Mouse (Mus musculus) forebrain, postnatal 0 days (tissue): Measurements from ENCODE around the gene Zfc3h1. TPM values are rescaled to one million over a fixed set of nuclear protein-coding genes. Genes with fewer than 3 reads are reported as not detected.

Source experiments
- ATAC-seq: fragments of 200-750 bp; cut with Nextera tagmentation; 2 replicates; pipeline ENCODE4 v1.8.0; 2017; ENCODE audit warnings: mild to moderate bottlenecking, moderate library complexity
- DNase-seq: peaks from one replicate; pipeline ENCODE4 v3.0.0-alpha.2; 2015
- H3K27ac ChIP-seq: fragments of 300-500 bp; sonication (generic); 2 replicates; pipeline ENCODE4 v1.5.1; 2014; ENCODE audit warnings: low read depth, mild to moderate bottlenecking, antibody characterized with exemption, low read length, moderate library complexity, mixed read lengths
- H3K27me3 ChIP-seq: fragments of 300-500 bp; sonication (generic); 2 replicates; pipeline ENCODE4 v1.6.1; 2014; ENCODE audit warnings: mild to moderate bottlenecking, low read length, mixed read lengths; ENCODE audit not compliant: insufficient read depth
- H3K36me3 ChIP-seq: fragments of 300-500 bp; sonication (generic); 2 replicates; pipeline ENCODE4 v1.6.1; 2014; ENCODE audit warnings: mild to moderate bottlenecking, moderate library complexity; ENCODE audit not compliant: insufficient read depth
- H3K4me1 ChIP-seq: fragments of 300-500 bp; sonication (generic); 2 replicates; pipeline ENCODE4 v1.6.1; 2014; ENCODE audit warnings: antibody characterized with exemption; ENCODE audit not compliant: insufficient read depth
- H3K4me2 ChIP-seq: fragments of 300-500 bp; sonication (generic); 2 replicates; pipeline ENCODE4 v1.6.1; 2014; ENCODE audit warnings: low read depth, mild to moderate bottlenecking, moderate library complexity
- H3K4me3 ChIP-seq: fragments of 300-500 bp; sonication (generic); 2 replicates; pipeline ENCODE4 v1.5.1; 2014; ENCODE audit warnings: low read depth, low read length, mixed read lengths
- H3K9ac ChIP-seq: fragments of 300-500 bp; sonication (generic); 2 replicates; pipeline ENCODE4 v1.6.1; 2014; ENCODE audit warnings: mild to moderate bottlenecking
- H3K9me3 ChIP-seq: fragments of 300-500 bp; sonication (generic); 2 replicates; pipeline ENCODE4 v1.6.1; 2016; ENCODE audit warnings: low read length
- CTCF ChIP-seq: sonication (generic); IDR thresholded peaks from 2 replicates; pipeline ENCODE4 v1.5.1; 2016; ENCODE audit warnings: antibody characterized with exemption, control low read depth, low read depth
- WGBS: fragments of 180-500 bp; shearing (Covaris S2); extraction: QIAGEN DNeasy Blood & Tissue Kit; methylation state at CpG from one replicate; pipeline ENCODE4 v1.1.7; 2014; 5-methylcytosine and 5-hydroxymethylcytosine counted together
- polyA plus RNA-seq: library from polyadenylated mRNA; unstranded; fragments of >200 nt; fragmentation: Nextera tagmentation; extraction: Ambion mirVana; gene quantifications from 2 replicates; pipeline ENCODE4 v1.2.1, GENCODE M21; 2015
- total RNA-seq: library from RNA; depleted of rRNA; stranded (reverse); fragments of >200 nt; gene quantifications from 2 replicates; pipeline ENCODE4 v1.2.3, GENCODE M21; 2014

The Zfc3h1 gene
- total and polyA plus RNA-seq, 2 experiments from 2014 or later, result 7.6 to 46.2 TPM

- peaks cover 32% of the 10 kb centered on the region for H3K4me1 ChIP-seq
- no peaks in the 10 kb centered on the region for H3K27me3 ChIP-seq
- peak overlapping the region; percentile 90 for H3K9ac ChIP-seq
- H3K4me3 ChIP-seq, result peak overlapping the region; percentile 65
- H3K27ac ChIP-seq, result peak overlapping the region; percentile 98
- DNase-seq (peak; percentile 56), ATAC-seq (peak; percentile 12)
- WGBS, result under 1% methylated on average over 80 of the region's 101 CpGs
- H3K4me2 ChIP-seq, result peak overlapping the region; percentile 64
- TF ChIP-seq CTCF, result no peak
- H3K9me3 ChIP-seq, result no peaks in the 10 kb centered on the region
- H3K36me3 ChIP-seq, result peaks cover 4% of the 10 kb centered on the region; the same call in 1 of the 2 replicates
Observed at GRCm38 (mm10) chr10:115385018-115386002, 551 bp downstream of the Zfc3h1 start.

GRCm38 (mm10) chr10:115387891-115388290 lies 3.1 kb downstream of the Zfc3h1 start:
- 61% methylated on average over 3 of the region's 3 CpGs for WGBS
- H3K36me3 ChIP-seq, result peaks cover 12% of the 10 kb centered on the region
- H3K4me2 ChIP-seq, result 0 out of 2 replicates have a peak overlapping the region, but pooled peaks have one; percentile 8
- DNase-seq, result no peak
- H3K4me3 ChIP-seq, result no peak overlapping the region
- TF ChIP-seq CTCF, result no peak
- H3K9ac ChIP-seq, result no peak overlapping the region
- no peak overlapping the region for H3K27ac ChIP-seq
- no peaks in the 10 kb centered on the region for H3K27me3 ChIP-seq
- peaks cover 24% of the 10 kb centered on the region for H3K4me1 ChIP-seq
- no peaks in the 10 kb centered on the region for H3K9me3 ChIP-seq
- ATAC-seq, result no peak

GRCm38 (mm10) chr10:115391076-115391475 lies 6.3 kb downstream of the Zfc3h1 start:
- H3K4me3 ChIP-seq, result no peak overlapping the region
- no peak overlapping the region for H3K9ac ChIP-seq
- no peaks in the 10 kb centered on the region for H3K27me3 ChIP-seq
- H3K4me1 ChIP-seq, result peaks cover 17% of the 10 kb centered on the region
- no peaks in the 10 kb centered on the region for H3K9me3 ChIP-seq
- H3K27ac ChIP-seq, result no peak overlapping the region
- ATAC-seq, result no peak
- no peak overlapping the region for H3K4me2 ChIP-seq
- WGBS, result 91% methylated on average over 4 of the region's 4 CpGs
- DNase-seq, result no peak
- peaks cover 12% of the 10 kb centered on the region for H3K36me3 ChIP-seq
- TF ChIP-seq CTCF, result no peak

- no peak for TF ChIP-seq CTCF
- Histone ChIP-seq H3K9me3 (no peaks in the 10 kb centered on the region), H3K36me3 (peaks cover 12% of the 10 kb centered on the region), H3K4me3 (no peak overlapping the region), H3K4me1 (peaks cover 9% of the 10 kb centered on the region), H3K27ac (no peak overlapping the region), H3K4me2 (no peak overlapping the region), H3K9ac (no peak overlapping the region), H3K27me3 (no peaks in the 10 kb centered on the region)
- WGBS, result 97% methylated on average over 1 of the region's 1 CpGs
- ATAC-seq (no peak), DNase-seq (no peak)
Observed at GRCm38 (mm10) chr10:115391896-115392295, 7.1 kb downstream of the Zfc3h1 start.

GRCm38 (mm10) chr10:115406393-115406792 lies 21.6 kb downstream of the Zfc3h1 start:
- H3K27me3 ChIP-seq, result no peaks in the 10 kb centered on the region
- H3K4me3 ChIP-seq, result no peak overlapping the region
- H3K27ac ChIP-seq, result no peak overlapping the region
- ATAC-seq (peak; percentile 53; the same call in 1 of the 2 replicates), DNase-seq (peak; percentile 83)
- no peaks in the 10 kb centered on the region for H3K4me1 ChIP-seq
- peaks cover 47% of the 10 kb centered on the region for H3K36me3 ChIP-seq
- H3K9me3 ChIP-seq, result no peaks in the 10 kb centered on the region
- H3K9ac ChIP-seq, result no peak overlapping the region
- 61% methylated on average over 6 of the region's 6 CpGs for WGBS
- TF ChIP-seq CTCF, result peak; percentile 84
- no peak overlapping the region for H3K4me2 ChIP-seq

GRCm38 (mm10) chr10:115413496-115413895 lies 28.7 kb downstream of the Zfc3h1 start:
- H3K4me1 ChIP-seq, result no peaks in the 10 kb centered on the region
- no peak overlapping the region for H3K4me2 ChIP-seq
- no peaks in the 10 kb centered on the region for H3K27me3 ChIP-seq
- TF ChIP-seq CTCF, result no peak
- H3K4me3 ChIP-seq, result no peak overlapping the region
- peaks cover 59% of the 10 kb centered on the region for H3K36me3 ChIP-seq
- no peaks in the 10 kb centered on the region for H3K9me3 ChIP-seq
- no peak for ATAC-seq
- 80% methylated on average over 2 of the region's 2 CpGs for WGBS
- H3K9ac ChIP-seq, result no peak overlapping the region
- no peak for DNase-seq
- no peak overlapping the region for H3K27ac ChIP-seq

- Histone ChIP-seq H3K4me3 (no peak overlapping the region), H3K9ac (no peak overlapping the region), H3K27me3 (no peaks in the 10 kb centered on the region), H3K36me3 (peaks cover 58% of the 10 kb centered on the region), H3K27ac (no peak overlapping the region), H3K4me2 (no peak overlapping the region), H3K9me3 (no peaks in the 10 kb centered on the region), H3K4me1 (no peaks in the 10 kb centered on the region)
- ATAC-seq (no peak), DNase-seq (no peak)
- 95% methylated on average over 3 of the region's 3 CpGs for WGBS
- TF ChIP-seq CTCF, result no peak
Observed at GRCm38 (mm10) chr10:115414056-115414455, 29.3 kb downstream of the Zfc3h1 start.
